Mouse (Mus musculus): ENCODE results near the gene Fstl3. TPM values are rescaled to one million over a fixed set of nuclear protein-coding genes. Genes with fewer than 3 reads are reported as not detected.

Gene Fstl3
- total RNA-seq, 2 experiments from 2014 or later, result 0.38 TPM; not detected in 1

GRCm38 (mm10) chr10:79806972-79807371 lies 29.9 kb downstream of the Fstl3 start:
- ATAC-seq (replicated peaks; ENCODE audit: low FRiP score, poor library complexity, severe bottlenecking), result 0 out of 2 replicates have a peak, but pooled peaks have one; percentile 20

- ATAC-seq (replicated peaks; ENCODE audit: low FRiP score, poor library complexity, severe bottlenecking), result no peak
Measured at GRCm38 (mm10) chr10:79807826-79808225, 30.8 kb downstream of the Fstl3 start.

GRCm38 (mm10) chr10:79808728-79809127 lies 31.7 kb downstream of the Fstl3 start:
- ATAC-seq (replicated peaks; ENCODE audit: low FRiP score, poor library complexity, severe bottlenecking), result no peak

- ATAC-seq (replicated peaks; ENCODE audit: low FRiP score, poor library complexity, severe bottlenecking), result peak; percentile 62
Measured at GRCm38 (mm10) chr10:79811736-79812637, 34.9 kb downstream of the Fstl3 start.

GRCm38 (mm10) chr10:79814271-79814842 lies 37.3 kb downstream of the Fstl3 start:
- ATAC-seq (replicated peaks; ENCODE audit: low FRiP score, poor library complexity, severe bottlenecking), result no peak

- ATAC-seq (replicated peaks; ENCODE audit: low FRiP score, poor library complexity, severe bottlenecking), result no peak
Measured at GRCm38 (mm10) chr10:79815671-79816494, 38.8 kb downstream of the Fstl3 start.

GRCm38 (mm10) chr10:79817111-79817510 lies 40.0 kb downstream of the Fstl3 start:
- ATAC-seq (replicated peaks; ENCODE audit: low FRiP score, poor library complexity, severe bottlenecking), result no peak

- no peak for ATAC-seq (replicated peaks; ENCODE audit: low FRiP score, poor library complexity, severe bottlenecking)
Measured at GRCm38 (mm10) chr10:79818225-79818624, 41.2 kb downstream of the Fstl3 start.

GRCm38 (mm10) chr10:79819606-79820005 lies 42.5 kb downstream of the Fstl3 start:
- no peak for ATAC-seq (replicated peaks; ENCODE audit: low FRiP score, poor library complexity, severe bottlenecking)

- no peak for ATAC-seq (replicated peaks; ENCODE audit: low FRiP score, poor library complexity, severe bottlenecking)
Measured at GRCm38 (mm10) chr10:79820277-79820676, 43.2 kb downstream of the Fstl3 start.

- ATAC-seq (replicated peaks; ENCODE audit: low FRiP score, poor library complexity, severe bottlenecking), result no peak
Measured at GRCm38 (mm10) chr10:79820782-79821181, 43.7 kb downstream of the Fstl3 start, which contains the start of gene Misp. Gene Misp, plus strand, starts transcription at chr10:79820989.

- ATAC-seq (replicated peaks; ENCODE audit: low FRiP score, poor library complexity, severe bottlenecking), result no peak
Measured at GRCm38 (mm10) chr10:79821731-79822130, 44.7 kb downstream of the Fstl3 start.

- ATAC-seq (replicated peaks; ENCODE audit: low FRiP score, poor library complexity, severe bottlenecking), result no peak
Measured at GRCm38 (mm10) chr10:79822372-79822771, 45.3 kb downstream of the Fstl3 start.

- no peak for ATAC-seq (replicated peaks; ENCODE audit: low FRiP score, poor library complexity, severe bottlenecking)
Measured at GRCm38 (mm10) chr10:79823011-79823410, 45.9 kb downstream of the Fstl3 start.

GRCm38 (mm10) chr10:79824413-79824812 lies 47.3 kb downstream of the Fstl3 start:
- ATAC-seq (replicated peaks; ENCODE audit: low FRiP score, poor library complexity, severe bottlenecking), result no peak

- ATAC-seq (replicated peaks; ENCODE audit: low FRiP score, poor library complexity, severe bottlenecking), result no peak
Measured at GRCm38 (mm10) chr10:79831583-79831982, 54.5 kb downstream of the Fstl3 start.
